Mouse (Mus musculus) ES-E14 (cell line): ENCODE measurements around the gene Bod1.
A peak's percentile ranks its signal among the peaks of the same experiment; 100 is the strongest.

ENCODE experiments used
- CHD2 ChIP-seq: IDR thresholded peaks from 2 replicates; pipeline ENCODE4 v1.6.1; 2014; ENCODE audit warnings: mild to moderate bottlenecking, low read depth, low read length, inconsistent platforms
- HCFC1 ChIP-seq: IDR thresholded peaks from 2 replicates; pipeline ENCODE4 v1.6.1; 2012; ENCODE audit warnings: low read length, inconsistent platforms, borderline replicate concordance; ENCODE audit not compliant: insufficient read depth
- MAFK ChIP-seq: IDR thresholded peaks from 2 replicates; pipeline ENCODE4 v1.6.1; 2014; ENCODE audit warnings: mild to moderate bottlenecking, low read depth, low read length, inconsistent platforms; ENCODE audit not compliant: insufficient read depth
- ZC3H11A ChIP-seq: IDR thresholded peaks from 2 replicates; pipeline ENCODE4 v1.6.1; 2012; ENCODE audit warnings: low read depth, mild to moderate bottlenecking, inconsistent platforms, low read length, borderline replicate concordance
- ZNF384 ChIP-seq: IDR thresholded peaks from 2 replicates; pipeline ENCODE4 v1.6.1; 2012; ENCODE audit warnings: low read depth, low read length, inconsistent platforms

- no peak for TF ChIP-seq MAFK
- TF ChIP-seq HCFC1: no peak
- TF ChIP-seq ZC3H11A: peak; percentile 71; the same call in 1 of the 2 replicates
- TF ChIP-seq ZNF384: no peak
- no peak for TF ChIP-seq CHD2
These were observed 33.8 kb downstream of the Bod1 start for GRCm38 (mm10) chr11:31637788-31638373.
